Mouse (Mus musculus): ENCODE results near the gene Poldip2.

DNA sequence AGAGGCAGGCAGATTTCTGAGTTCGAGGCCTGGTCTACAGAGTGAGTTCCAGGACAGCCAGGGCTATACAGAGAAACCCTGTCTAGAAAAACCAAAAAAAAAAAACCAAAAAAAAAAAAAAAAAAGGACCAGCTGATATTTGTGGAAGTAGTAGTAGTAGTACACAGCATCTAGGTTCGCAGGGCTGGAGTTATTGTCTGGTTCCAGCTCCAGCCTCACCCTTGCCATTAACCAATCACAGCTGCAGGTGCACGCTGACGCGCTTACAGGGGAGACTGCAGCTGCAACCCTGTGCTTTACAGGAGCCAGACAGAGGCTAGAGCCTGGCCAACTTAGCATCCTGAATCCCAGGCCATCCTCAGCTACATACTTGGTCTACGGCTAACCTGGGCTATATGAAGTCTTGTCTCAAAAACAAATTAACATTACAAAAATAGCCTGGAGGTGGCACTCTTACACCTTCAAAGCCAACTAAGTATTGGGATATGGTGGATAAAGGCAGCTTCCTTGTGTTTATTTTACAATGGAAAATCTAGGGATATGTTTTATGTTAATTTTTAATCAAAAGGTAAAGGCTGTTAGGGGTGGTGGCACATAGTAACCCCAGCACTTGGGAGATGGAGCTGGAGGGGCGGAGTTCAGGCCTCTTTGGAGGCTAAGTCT, 32.6 kb downstream of the Poldip2 start:
- no peak for TF ChIP-seq FLI1 (IDR thresholded peaks at IDR 0.05; ENCODE audit: low read length)
- TF ChIP-seq GATA1 (IDR thresholded peaks at IDR 0.05; ENCODE audit: borderline replicate concordance, low read length), result no peak

Data from megakaryocyte, embryonic 14.5 days (primary cell).